Mouse (Mus musculus) stomach, postnatal 0 days (tissue): ENCODE results near the gene Bach2. TPM values are rescaled to one million over a fixed set of nuclear protein-coding genes. Genes with fewer than 3 reads are reported as not detected.

Source experiments
- ATAC-seq: fragments of 200-750 bp; cut with Nextera tagmentation; 2 replicates; pipeline ENCODE4 v1.8.0; 2017; ENCODE audit not compliant: low FRiP score, low TSS enrichment
- DNase-seq: peaks from one replicate; pipeline ENCODE4 v3.0.0-alpha.2; 2016; ENCODE audit warnings: low spot score
- H3K27ac ChIP-seq: fragments of 300-500 bp; sonication (generic); replicated peaks from 2 replicates; pipeline ENCODE4 v1.5.1; 2014; ENCODE audit warnings: mild to moderate bottlenecking, control low read depth
- H3K27me3 ChIP-seq: fragments of 300-500 bp; sonication (generic); 2 replicates; pipeline ENCODE4 v1.6.1; 2014; ENCODE audit warnings: low read length; ENCODE audit not compliant: control insufficient read depth, insufficient read depth
- H3K36me3 ChIP-seq: fragments of 300-500 bp; sonication (generic); 2 replicates; pipeline ENCODE4 v1.6.1; 2014; ENCODE audit warnings: low read length, mixed read lengths; ENCODE audit not compliant: control insufficient read depth, insufficient read depth
- H3K4me1 ChIP-seq: fragments of 300-500 bp; sonication (generic); replicated peaks from 2 replicates; pipeline ENCODE4 v1.6.1; 2014; ENCODE audit warnings: antibody characterized with exemption; ENCODE audit not compliant: control insufficient read depth, insufficient read depth
- H3K4me2 ChIP-seq: fragments of 300-500 bp; sonication (generic); replicated peaks from 2 replicates; pipeline ENCODE4 v1.6.1; 2014; ENCODE audit warnings: low read depth, mild to moderate bottlenecking, control low read depth, moderate library complexity
- H3K4me3 ChIP-seq: fragments of 300-500 bp; sonication (generic); 2 replicates; pipeline ENCODE4 v1.5.1; 2014; ENCODE audit warnings: low read depth, low read length, control low read depth
- H3K9ac ChIP-seq: fragments of 300-500 bp; sonication (generic); 2 replicates; pipeline ENCODE4 v1.6.1; 2014; ENCODE audit warnings: mild to moderate bottlenecking, low read length, control low read depth, mixed read lengths
- H3K9me3 ChIP-seq: fragments of 300-500 bp; sonication (generic); 2 replicates; pipeline ENCODE4 v1.6.1; 2016; ENCODE audit warnings: low read length; ENCODE audit not compliant: control insufficient read depth
- CTCF ChIP-seq: IDR thresholded peaks from 2 replicates; pipeline ENCODE4 v1.5.1; 2016; ENCODE audit warnings: antibody characterized with exemption, low read depth, mild to moderate bottlenecking, moderate library complexity
- EP300 ChIP-seq: optimal IDR thresholded peaks from 2 replicates; pipeline ENCODE3; 2016; ENCODE audit warnings: antibody characterized with exemption
- WGBS: fragments of 180-500 bp; shearing (Covaris S2); extraction: QIAGEN DNeasy Blood & Tissue Kit; methylation state at CpG from one replicate; pipeline ENCODE4 v1.1.7; 2014; 5-methylcytosine and 5-hydroxymethylcytosine counted together
- polyA plus RNA-seq: library from polyadenylated mRNA; unstranded; fragments of >200 nt; fragmentation: Nextera tagmentation; extraction: Ambion mirVana; gene quantifications from 2 replicates; pipeline ENCODE4 v1.2.1, GENCODE M21; 2015

Gene Bach2
- polyA plus RNA-seq, 1 experiment from 2014 or later: 1.9 TPM

GRCm38 (mm10) chr4:32319327-32319726, 80.7 kb downstream of the Bach2 start:
- ATAC-seq: no peak

GRCm38 (mm10) chr4:32320039-32320438, 81.4 kb downstream of the Bach2 start:
- H3K9ac ChIP-seq: no peak overlapping the region
- H3K36me3 ChIP-seq: no peaks in the 10 kb centered on the region
- no peaks in the 10 kb centered on the region for H3K27me3 ChIP-seq
- no peak overlapping the region for H3K4me3 ChIP-seq
- ATAC-seq: no peak
- H3K9me3 ChIP-seq: no peaks in the 10 kb centered on the region
- DNase-seq: no peak
- 74% methylated on average over 1 of the region's 1 CpGs for WGBS
- no peak overlapping the region for H3K27ac ChIP-seq
- no peak overlapping the region for H3K4me2 ChIP-seq
- H3K4me1 ChIP-seq: no peaks in the 10 kb centered on the region
- TF ChIP-seq CTCF (no peak), EP300 (no peak)

More at GRCm38 (mm10) chr4:32319327-32319726, 80.7 kb downstream of the Bach2 start:
- Histone ChIP-seq H3K36me3 (no peaks in the 10 kb centered on the region), H3K27me3 (no peaks in the 10 kb centered on the region), H3K4me3 (no peak overlapping the region), H3K9me3 (no peaks in the 10 kb centered on the region), H3K4me2 (no peak overlapping the region), H3K27ac (no peak overlapping the region), H3K9ac (no peak overlapping the region), H3K4me1 (no peaks in the 10 kb centered on the region)
- TF ChIP-seq CTCF (no peak), EP300 (no peak)
- WGBS: 84% methylated on average over 3 of the region's 3 CpGs
- no peak for DNase-seq

- no peaks in the 10 kb centered on the region for H3K9me3 ChIP-seq
Measured at GRCm38 (mm10) chr4:32324111-32324510, 85.5 kb downstream of the Bach2 start.

GRCm38 (mm10) chr4:32324967-32325366, 86.4 kb downstream of the Bach2 start:
- no peak for ATAC-seq
- WGBS: 73% methylated on average over 4 of the region's 4 CpGs
- H3K4me1 ChIP-seq: 0 out of 2 replicates have a peak, but pooled peaks cover 2% of the 10 kb centered on the region
- no peaks in the 10 kb centered on the region for H3K27me3 ChIP-seq
- H3K4me2 ChIP-seq: no peak overlapping the region
- no peak overlapping the region for H3K9ac ChIP-seq
- no peak overlapping the region for H3K4me3 ChIP-seq
- no peak for DNase-seq
- H3K27ac ChIP-seq: no peak overlapping the region
- no peaks in the 10 kb centered on the region for H3K36me3 ChIP-seq
- TF ChIP-seq CTCF: no peak
- TF ChIP-seq EP300: no peak
- no peaks in the 10 kb centered on the region for H3K9me3 ChIP-seq

More at GRCm38 (mm10) chr4:32324111-32324510, 85.5 kb downstream of the Bach2 start:
- H3K4me3 ChIP-seq: no peak overlapping the region
- no peaks in the 10 kb centered on the region for H3K36me3 ChIP-seq
- TF ChIP-seq EP300 (no peak), CTCF (no peak)
- H3K27ac ChIP-seq: no peak overlapping the region
- 97% methylated on average over 6 of the region's 6 CpGs for WGBS
- no peak overlapping the region for H3K9ac ChIP-seq
- ATAC-seq: no peak
- H3K4me2 ChIP-seq: no peak overlapping the region
- DNase-seq: no peak
- H3K4me1 ChIP-seq: 0 out of 2 replicates have a peak, but pooled peaks cover 2% of the 10 kb centered on the region
- H3K27me3 ChIP-seq: no peaks in the 10 kb centered on the region

GRCm38 (mm10) chr4:32325596-32325995, 87.0 kb downstream of the Bach2 start:
- Histone ChIP-seq H3K27me3 (no peaks in the 10 kb centered on the region), H3K4me2 (no peak overlapping the region), H3K4me3 (no peak overlapping the region), H3K9ac (no peak overlapping the region), H3K9me3 (no peaks in the 10 kb centered on the region), H3K36me3 (no peaks in the 10 kb centered on the region), H3K27ac (no peak overlapping the region), H3K4me1 (0 out of 2 replicates have a peak, but pooled peaks cover 2% of the 10 kb centered on the region)
- ATAC-seq: no peak
- WGBS: 61% methylated on average over 3 of the region's 3 CpGs
- DNase-seq: no peak
- TF ChIP-seq EP300: no peak
- no peak for TF ChIP-seq CTCF

- Histone ChIP-seq H3K27ac (no peak overlapping the region), H3K9ac (no peak overlapping the region), H3K4me1 (0 out of 2 replicates have a peak, but pooled peaks cover 2% of the 10 kb centered on the region), H3K27me3 (no peaks in the 10 kb centered on the region), H3K9me3 (no peaks in the 10 kb centered on the region), H3K36me3 (no peaks in the 10 kb centered on the region), H3K4me3 (no peak overlapping the region), H3K4me2 (no peak overlapping the region)
- no peak for ATAC-seq
- DNase-seq: no peak
- WGBS: 76% methylated on average over 10 of the region's 10 CpGs
- TF ChIP-seq EP300 (no peak), CTCF (no peak)
Measured at GRCm38 (mm10) chr4:32326279-32326678, 87.7 kb downstream of the Bach2 start.
